Mouse (Mus musculus) heart, postnatal 0 days (tissue): ENCODE measurements at regions not wholly inside any gene's neighbourhood (a gene's known extent, or its start where the extent isn't known, plus 50 kb on each side); places are given as distances from the start of the nearest gene placed in this dataset.

Experiments used
- CTCF ChIP-seq: IDR thresholded peaks from 2 replicates; pipeline ENCODE4 v1.5.1; 2016; ENCODE audit warnings: antibody characterized with exemption, control low read depth, low read depth
- EP300 ChIP-seq: IDR thresholded peaks from 2 replicates; pipeline ENCODE4 v1.6.1; 2016; ENCODE audit warnings: antibody characterized with exemption, low read depth

- TF ChIP-seq CTCF = no peak
- no peak for TF ChIP-seq EP300
Measured at GRCm38 (mm10) chr15:62189565-62190181, 1266.9 kb upstream of the A1bg start.
